Mouse (Mus musculus): ENCODE results near the gene Prkcd. TPM values are rescaled to one million over a fixed set of nuclear protein-coding genes. Genes with fewer than 3 reads are reported as not detected.

The Prkcd gene
- 404 TPM in 2 replicates for polyA plus RNA-seq (2012; ENCODE audit: insufficient read depth, insufficient read length, missing spikeins)

DNA sequence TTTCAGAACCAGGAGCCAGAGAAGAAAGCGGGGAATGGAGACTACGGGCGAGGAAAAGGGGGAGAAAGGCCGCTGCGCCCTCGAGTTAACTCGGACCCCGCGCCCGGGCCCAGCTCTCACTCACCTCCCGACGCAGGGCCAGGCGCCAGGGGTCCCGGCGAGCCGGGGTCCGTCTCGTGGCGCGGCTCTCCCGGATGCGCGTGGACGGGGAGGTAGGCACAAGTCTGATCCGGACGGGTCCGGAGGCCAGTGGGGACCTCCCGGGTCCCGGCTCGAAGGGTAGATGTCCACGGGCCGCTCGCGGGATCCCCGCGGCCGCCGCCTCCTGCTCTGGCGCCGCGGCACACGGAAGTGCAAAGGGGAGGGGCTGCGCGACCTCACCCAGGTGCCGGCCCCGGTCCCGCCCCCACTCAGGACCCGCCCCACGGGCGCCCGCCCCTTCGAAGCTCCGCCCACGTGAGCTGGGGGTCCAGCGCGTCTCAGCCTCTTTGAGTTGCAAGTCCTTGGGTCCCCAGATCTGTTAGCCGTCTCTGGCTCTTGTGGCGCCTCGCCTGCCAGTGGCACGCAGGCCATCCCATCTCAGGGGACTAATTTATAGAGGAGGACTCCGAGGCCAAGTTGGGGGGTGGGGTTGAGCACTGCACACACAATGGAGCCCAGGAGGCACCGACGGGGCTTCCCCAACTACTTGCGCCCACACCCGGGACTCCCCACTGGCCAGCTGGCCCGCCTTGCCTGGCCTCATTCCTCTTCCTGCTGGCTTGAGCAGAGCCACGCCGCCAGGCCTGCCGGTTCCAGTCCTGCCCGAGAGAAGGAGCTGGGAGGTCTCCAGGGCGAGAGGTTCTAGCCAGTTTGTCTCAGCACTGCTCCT lies at the start of gene Prkcd:
Gene Prkcd (minus strand): TSS at position 355 of the 871 bp plus-strand sequence.
- peak within 1 kb of the TSS; percentile 96 for H3K4me3 ChIP-seq (ENCODE audit: insufficient read depth, low read length)
- H3K4me1 ChIP-seq (ENCODE audit: control insufficient read depth, insufficient read depth, low read length), result peaks cover 61% of the 10 kb centered on the region
- peak within 1 kb of the TSS; percentile 91 for H3K27ac ChIP-seq (ENCODE audit: insufficient read depth, low read depth, low read length)
- peak; percentile 42; the same call in 1 of the 2 replicates for TF ChIP-seq POLR2A (IDR thresholded peaks at IDR 0.05; ENCODE audit: borderline replicate concordance, low read depth, low read length)
- TF ChIP-seq CTCF (IDR thresholded peaks at IDR 0.05; ENCODE audit: low read depth, low read length), result no peak

DNA sequence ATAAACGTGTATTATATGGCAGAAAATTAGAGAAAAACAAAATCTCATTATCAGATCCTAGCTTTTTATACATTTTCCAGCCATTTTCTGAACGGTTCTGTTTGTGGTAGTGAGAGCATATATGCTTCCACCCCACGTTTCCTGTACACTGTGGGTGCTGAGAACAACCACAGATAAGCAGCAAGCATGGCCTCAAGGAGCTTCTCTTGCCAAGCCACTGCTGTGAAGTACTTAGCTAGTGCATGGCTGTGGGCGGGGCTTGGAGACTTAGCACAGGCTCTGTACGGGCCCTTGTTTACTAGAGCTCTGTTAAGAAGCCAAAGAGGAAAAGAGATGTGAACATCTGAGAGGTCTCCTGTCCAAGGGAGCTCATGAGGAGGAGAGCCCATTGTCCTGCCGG lies 48.9 kb upstream of the Prkcd start:
- Histone ChIP-seq H3K27ac (ENCODE audit: insufficient read depth, low read depth, low read length) (no peak overlapping the region), H3K4me3 (ENCODE audit: insufficient read depth, low read length) (no peak overlapping the region), H3K4me1 (ENCODE audit: control insufficient read depth, insufficient read depth, low read length) (peaks cover 32% of the 10 kb centered on the region)
- TF ChIP-seq CTCF (IDR thresholded peaks at IDR 0.05; ENCODE audit: low read depth, low read length), result no peak
- no peak for TF ChIP-seq POLR2A (IDR thresholded peaks at IDR 0.05; ENCODE audit: borderline replicate concordance, low read depth, low read length)

DNA sequence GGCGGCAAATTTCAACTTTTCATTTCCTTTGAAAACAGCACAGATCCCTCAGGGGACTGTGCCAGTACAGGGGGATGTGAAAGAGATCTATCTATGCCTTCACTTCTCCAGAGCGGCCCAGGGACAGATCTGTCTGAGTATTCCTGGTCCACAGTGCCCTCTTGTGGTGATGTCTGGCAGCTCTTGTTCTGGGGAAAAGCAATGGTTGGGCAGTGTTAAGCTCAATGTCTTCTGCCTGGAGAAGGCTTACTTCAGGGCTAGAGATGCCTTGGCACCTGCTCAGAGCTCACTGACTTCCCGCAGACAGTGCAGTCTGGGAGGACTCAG lies 45.9 kb upstream of the Prkcd start:
- H3K4me1 ChIP-seq (ENCODE audit: control insufficient read depth, insufficient read depth, low read length), result peaks cover 24% of the 10 kb centered on the region
- H3K27ac ChIP-seq (ENCODE audit: insufficient read depth, low read depth, low read length), result peak overlapping the region; percentile 51
- H3K4me3 ChIP-seq (ENCODE audit: insufficient read depth, low read length), result peak overlapping the region; percentile 15
- no peak for TF ChIP-seq POLR2A (IDR thresholded peaks at IDR 0.05; ENCODE audit: borderline replicate concordance, low read depth, low read length)
- TF ChIP-seq CTCF (IDR thresholded peaks at IDR 0.05; ENCODE audit: low read depth, low read length), result peak; percentile 81

DNA sequence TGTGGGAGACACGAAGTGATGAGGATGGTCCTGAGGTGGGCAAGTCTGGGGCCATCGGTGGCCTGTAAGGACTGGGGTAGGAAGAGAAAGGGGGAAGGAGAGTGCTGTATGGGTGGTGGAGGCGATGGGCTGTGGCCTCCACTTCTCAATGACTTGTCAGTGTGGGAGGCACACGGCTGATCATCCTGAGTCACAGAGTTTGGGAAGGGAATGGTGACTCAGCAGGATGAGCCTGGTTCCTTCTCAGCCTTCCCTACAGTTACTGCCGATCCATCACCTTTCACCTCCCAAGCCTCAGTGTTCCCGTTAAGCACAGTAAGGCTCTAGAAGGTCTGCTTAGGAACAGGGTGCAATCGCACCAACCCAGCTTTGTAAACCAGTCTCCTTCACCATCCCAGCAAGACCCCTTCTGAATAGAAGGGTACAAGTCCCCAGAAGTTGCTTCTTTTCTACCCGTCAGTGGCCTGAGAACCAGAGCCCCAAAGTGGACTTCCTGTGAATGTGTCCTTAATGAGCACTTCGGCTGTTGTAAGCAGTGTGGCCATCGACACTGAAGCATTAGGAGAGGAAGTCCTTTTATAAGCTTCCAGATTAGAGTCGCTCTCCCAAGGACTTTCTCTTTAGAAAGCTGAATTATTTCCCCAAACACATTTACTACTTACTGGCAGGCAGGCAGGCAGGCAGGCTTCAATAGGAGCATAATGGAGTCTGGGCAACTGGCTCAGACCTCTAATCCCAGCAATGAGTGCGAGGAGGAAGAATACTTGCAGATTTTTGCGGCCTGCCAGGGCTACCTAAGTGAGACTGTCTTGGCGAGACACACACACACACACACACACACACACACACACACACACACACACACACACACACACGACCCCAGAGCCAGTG lies 45.3 kb upstream of the Prkcd start:
- Histone ChIP-seq H3K4me1 (ENCODE audit: control insufficient read depth, insufficient read depth, low read length) (peaks cover 24% of the 10 kb centered on the region), H3K4me3 (ENCODE audit: insufficient read depth, low read length) (peak overlapping the region; percentile 15), H3K27ac (ENCODE audit: insufficient read depth, low read depth, low read length) (peak overlapping the region; percentile 51)
- TF ChIP-seq POLR2A (IDR thresholded peaks at IDR 0.05; ENCODE audit: borderline replicate concordance, low read depth, low read length) (no peak), CTCF (IDR thresholded peaks at IDR 0.05; ENCODE audit: low read depth, low read length) (no peak)

DNA sequence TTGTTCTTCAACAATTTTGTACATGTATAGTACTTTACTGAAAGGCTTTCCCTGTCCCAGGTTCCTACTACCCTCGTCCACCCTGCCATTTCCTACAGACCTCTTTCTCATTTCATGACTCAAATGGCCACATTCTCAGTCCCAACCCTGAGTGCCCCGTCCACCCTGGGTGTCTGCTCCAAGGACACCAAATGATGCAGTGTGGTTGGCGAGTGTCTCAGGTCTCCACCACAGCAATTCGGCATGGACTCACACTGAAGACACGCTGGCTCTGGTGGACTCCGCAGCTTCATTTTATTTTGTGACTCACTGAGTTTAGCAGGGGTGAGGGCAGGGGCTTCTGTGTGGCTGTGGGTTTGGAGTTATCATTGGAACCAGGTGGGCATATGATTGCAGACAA lies 44.2 kb upstream of the Prkcd start:
- Histone ChIP-seq H3K4me1 (ENCODE audit: control insufficient read depth, insufficient read depth, low read length) (peaks cover 24% of the 10 kb centered on the region), H3K27ac (ENCODE audit: insufficient read depth, low read depth, low read length) (no peak overlapping the region), H3K4me3 (ENCODE audit: insufficient read depth, low read length) (no peak overlapping the region)
- TF ChIP-seq POLR2A (IDR thresholded peaks at IDR 0.05; ENCODE audit: borderline replicate concordance, low read depth, low read length), result no peak
- no peak for TF ChIP-seq CTCF (IDR thresholded peaks at IDR 0.05; ENCODE audit: low read depth, low read length)

DNA sequence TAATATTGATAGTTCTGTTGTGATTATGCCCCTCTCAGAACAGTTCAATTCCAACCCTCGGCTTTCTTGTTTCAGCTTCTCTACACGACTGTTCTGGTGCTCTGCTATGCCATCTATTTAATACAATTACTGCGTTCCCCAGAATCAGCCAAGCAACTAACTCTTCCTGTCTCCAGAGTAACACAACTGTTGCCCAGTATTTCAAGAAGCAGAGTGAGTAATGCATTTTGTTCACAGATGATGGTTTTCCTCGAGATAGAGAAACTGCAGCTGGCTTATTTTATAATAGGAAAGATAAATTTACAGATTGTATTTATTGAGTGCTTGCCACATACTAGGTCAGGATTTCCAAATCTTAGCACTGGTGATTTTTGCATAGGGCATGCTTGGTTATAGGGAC lies 40.6 kb upstream of the Prkcd start:
- peaks cover 19% of the 10 kb centered on the region for H3K4me1 ChIP-seq (ENCODE audit: control insufficient read depth, insufficient read depth, low read length)
- H3K4me3 ChIP-seq (ENCODE audit: insufficient read depth, low read length), result no peak overlapping the region
- H3K27ac ChIP-seq (ENCODE audit: insufficient read depth, low read depth, low read length), result no peak overlapping the region
- no peak for TF ChIP-seq CTCF (IDR thresholded peaks at IDR 0.05; ENCODE audit: low read depth, low read length)
- no peak for TF ChIP-seq POLR2A (IDR thresholded peaks at IDR 0.05; ENCODE audit: borderline replicate concordance, low read depth, low read length)

DNA sequence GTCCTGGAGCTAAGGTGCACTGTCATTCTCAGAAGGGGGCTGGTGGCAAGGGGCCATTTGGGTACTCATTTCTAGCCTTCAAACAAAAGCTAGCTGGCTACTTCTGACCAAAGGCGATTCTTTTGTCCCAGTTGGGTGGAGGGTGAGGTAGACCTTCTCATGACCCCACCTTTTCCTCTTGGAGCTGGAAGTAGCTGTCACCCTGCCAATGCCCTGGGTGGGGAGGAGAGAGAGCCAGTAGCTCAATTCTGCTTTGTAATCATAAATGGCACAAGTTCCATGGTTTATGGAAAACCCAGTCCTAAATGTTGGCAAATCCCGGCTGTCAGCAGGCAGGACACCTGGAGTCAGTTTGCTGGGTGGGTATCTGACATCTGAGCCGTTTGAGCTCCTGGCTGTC lies 40.1 kb upstream of the Prkcd start:
- H3K4me1 ChIP-seq (ENCODE audit: control insufficient read depth, insufficient read depth, low read length), result peaks cover 14% of the 10 kb centered on the region
- TF ChIP-seq POLR2A (IDR thresholded peaks at IDR 0.05; ENCODE audit: borderline replicate concordance, low read depth, low read length), result no peak
- TF ChIP-seq CTCF (IDR thresholded peaks at IDR 0.05; ENCODE audit: low read depth, low read length), result no peak

DNA sequence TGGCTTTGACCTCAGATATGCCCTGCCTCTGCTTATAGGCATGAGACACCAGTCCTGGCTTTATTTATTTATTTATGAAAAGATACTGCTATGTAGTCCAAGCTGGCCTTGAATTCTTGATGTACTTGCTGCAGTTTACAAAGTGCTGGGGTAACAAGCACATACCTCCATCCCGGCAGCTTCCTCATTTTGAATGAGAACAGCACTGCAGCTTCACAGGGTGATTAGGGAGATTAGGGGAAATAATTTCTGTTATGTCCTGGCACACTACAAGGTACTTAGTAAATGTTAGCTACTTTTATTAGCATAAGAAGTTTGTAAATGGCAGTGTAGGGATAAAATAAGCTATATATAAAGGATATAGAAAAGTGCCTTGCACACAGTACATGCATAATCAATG lies 29.5 kb upstream of the Prkcd start:
- no peak for TF ChIP-seq CTCF (IDR thresholded peaks at IDR 0.05; ENCODE audit: low read depth, low read length)
- no peak for TF ChIP-seq POLR2A (IDR thresholded peaks at IDR 0.05; ENCODE audit: borderline replicate concordance, low read depth, low read length)
- Histone ChIP-seq H3K4me1 (ENCODE audit: control insufficient read depth, insufficient read depth, low read length) (peaks cover 9% of the 10 kb centered on the region), H3K4me3 (ENCODE audit: insufficient read depth, low read length) (no peak overlapping the region), H3K27ac (ENCODE audit: insufficient read depth, low read depth, low read length) (no peak overlapping the region)

More for the DNA sequence above, 40.1 kb upstream of the Prkcd start:
- Histone ChIP-seq H3K27ac (ENCODE audit: insufficient read depth, low read depth, low read length) (no peak overlapping the region), H3K4me3 (ENCODE audit: insufficient read depth, low read length) (no peak overlapping the region)

DNA sequence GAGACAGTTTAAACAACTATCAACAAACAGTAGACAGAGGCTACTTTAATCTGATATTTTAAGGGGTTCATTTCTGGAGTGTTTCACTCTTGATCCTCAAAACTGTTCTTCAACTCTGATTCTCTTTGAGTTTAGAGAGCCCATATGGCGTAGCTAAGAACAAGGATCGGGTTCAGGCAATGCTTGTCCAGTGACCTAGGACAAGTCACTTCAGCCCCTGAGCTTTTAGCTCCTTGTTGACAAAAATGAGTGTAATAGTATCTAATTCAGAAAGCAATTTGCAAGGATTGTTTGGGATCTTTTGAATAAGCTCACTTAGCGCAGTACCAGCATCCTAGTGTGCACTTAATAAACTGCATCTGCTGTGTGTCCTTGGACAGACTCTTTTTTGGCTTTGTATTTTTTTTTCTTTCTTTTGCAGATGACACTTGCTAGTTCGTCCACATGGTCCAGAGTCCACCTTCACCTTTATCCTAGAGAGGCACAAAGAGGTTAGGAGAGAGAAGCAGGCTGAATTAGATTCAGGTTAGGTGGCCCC lies 28.8 kb upstream of the Prkcd start:
- H3K27ac ChIP-seq (ENCODE audit: insufficient read depth, low read depth, low read length), result peak overlapping the region; percentile 75
- TF ChIP-seq CTCF (IDR thresholded peaks at IDR 0.05; ENCODE audit: low read depth, low read length) (no peak), POLR2A (IDR thresholded peaks at IDR 0.05; ENCODE audit: borderline replicate concordance, low read depth, low read length) (no peak)

More for the DNA sequence above, 28.8 kb upstream of the Prkcd start:
- H3K4me3 ChIP-seq (ENCODE audit: insufficient read depth, low read length), result peak overlapping the region; percentile 98
- H3K4me1 ChIP-seq (ENCODE audit: control insufficient read depth, insufficient read depth, low read length), result peaks cover 17% of the 10 kb centered on the region
